Mouse (Mus musculus): ENCODE measurements around the gene Nhsl1. TPM values are rescaled to one million over a fixed set of nuclear protein-coding genes. Genes with fewer than 3 reads are reported as not detected.

Nhsl1 gene
- polyA plus RNA-seq (2016; fragmentation: Nextera tagmentation; extraction: Ambion mirVana): 12.6 and 12.9 TPM in 2 replicates

DNA sequence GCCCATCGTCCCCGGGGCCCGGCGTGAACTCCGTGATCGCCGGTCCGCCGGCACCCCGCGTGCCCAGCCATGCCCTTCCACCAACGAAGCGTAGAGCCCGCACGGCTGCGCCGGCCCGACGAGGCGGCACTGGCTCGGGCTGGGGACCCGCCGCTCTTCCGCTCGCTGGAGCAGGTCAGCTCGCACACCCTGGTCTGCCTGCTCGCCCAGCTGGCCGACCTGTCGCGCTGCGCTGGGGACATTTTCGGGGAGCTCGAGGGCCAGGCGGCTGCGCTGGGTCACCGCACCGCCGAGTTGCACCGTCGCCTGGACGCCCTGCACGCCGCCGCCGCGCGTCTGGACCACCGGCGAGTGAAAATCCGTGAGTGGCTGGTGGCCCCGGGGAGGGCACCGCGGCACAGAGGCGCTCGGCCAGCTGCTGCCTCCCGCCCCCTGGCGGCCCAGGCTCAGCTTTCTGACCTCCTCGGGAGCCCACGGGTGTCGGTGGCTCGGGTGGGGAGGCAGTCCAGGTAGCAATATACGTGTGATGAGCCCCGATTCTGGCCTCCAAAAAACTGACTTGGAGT, at the start of gene Nhsl1:
Nhsl1 (plus strand) TSS at position 70 of the 566 bp plus-strand sequence.
- peak within 1 kb of the TSS; percentile 95 for H3K27ac ChIP-seq (replicated peaks)
- under 1% methylated on average over 63 of the region's 63 CpGs for WGBS
- peaks cover 5% of the 10 kb centered on the region for H3K27me3 ChIP-seq (replicated peaks; ENCODE audit: low read depth, poor library complexity, severe bottlenecking)
- H3K9me3 ChIP-seq: no peaks in the 10 kb centered on the region
- peak; percentile 80 for DNase-seq (ENCODE audit: low spot score)
- H3K4me3 ChIP-seq: peak within 1 kb of the TSS; percentile 87
- no peaks in the 10 kb centered on the region for H3K36me3 ChIP-seq (replicated peaks)
- peaks cover 38% of the 10 kb centered on the region for H3K4me1 ChIP-seq

DNA sequence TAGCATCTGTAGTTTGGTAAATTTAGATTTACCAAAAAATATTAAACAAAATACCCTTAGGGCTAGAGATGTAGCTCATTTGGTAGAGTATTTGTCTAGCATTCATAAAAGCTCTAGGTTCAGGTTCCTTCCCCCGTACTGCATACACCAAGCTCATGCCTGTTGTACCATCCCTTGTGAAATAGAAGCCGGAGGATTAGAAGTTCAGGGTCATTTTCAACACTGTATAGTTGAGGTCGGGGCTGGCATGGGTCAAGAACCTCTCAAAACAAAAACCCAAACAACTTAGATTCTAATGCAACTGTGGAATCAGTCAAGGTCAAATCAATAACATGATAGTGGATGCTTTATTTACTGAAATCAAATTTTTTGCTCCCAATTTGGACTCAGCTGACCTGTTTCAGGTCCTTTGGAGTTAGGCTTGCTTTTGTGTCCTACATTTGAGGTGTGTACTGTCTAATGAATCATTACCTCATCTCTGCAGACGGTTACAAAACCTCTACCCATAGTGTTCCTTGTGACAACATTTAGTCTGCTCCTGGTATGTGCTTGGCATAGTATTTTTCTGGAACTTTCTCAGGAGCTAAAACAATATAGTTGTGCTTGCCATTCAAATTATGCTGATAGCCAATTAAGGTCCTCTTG, 42.6 kb upstream of the Nhsl1 start:
- 83% methylated on average over 4 of the region's 4 CpGs for WGBS
- no peak for DNase-seq (ENCODE audit: low spot score)
- Histone ChIP-seq H3K36me3 (replicated peaks) (no peaks in the 10 kb centered on the region), H3K9me3 (0 out of 2 replicates have a peak, but pooled peaks cover under 1% of the 10 kb centered on the region), H3K27ac (replicated peaks) (no peak overlapping the region), H3K4me3 (no peak overlapping the region), H3K27me3 (replicated peaks; ENCODE audit: low read depth, poor library complexity, severe bottlenecking) (no peaks in the 10 kb centered on the region), H3K4me1 (no peaks in the 10 kb centered on the region)

DNA sequence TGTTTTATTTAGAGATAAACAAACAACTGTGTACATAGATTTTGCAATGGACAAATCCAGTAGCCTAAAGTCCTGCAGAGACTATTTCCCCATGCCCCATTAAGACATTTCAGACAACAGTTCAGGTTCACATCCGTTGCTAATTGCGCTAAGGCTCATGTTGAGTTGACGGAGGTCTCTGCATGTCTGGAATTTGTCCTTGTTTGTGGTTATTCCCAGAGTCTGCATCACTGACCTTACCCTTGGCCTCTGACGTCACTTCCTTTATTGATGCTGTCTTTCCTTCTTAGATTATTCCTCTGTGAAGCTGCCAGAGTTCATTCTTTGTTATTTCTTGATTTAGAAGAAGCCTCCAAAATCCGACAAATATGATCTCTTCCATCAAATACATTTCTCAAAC, 34.8 kb upstream of the Nhsl1 start:
- WGBS: 81% methylated on average over 5 of the region's 5 CpGs
- no peaks in the 10 kb centered on the region for H3K4me1 ChIP-seq
- no peak for DNase-seq (ENCODE audit: low spot score)
- H3K9me3 ChIP-seq: no peaks in the 10 kb centered on the region
- H3K36me3 ChIP-seq (replicated peaks): no peaks in the 10 kb centered on the region
- no peaks in the 10 kb centered on the region for H3K27me3 ChIP-seq (replicated peaks; ENCODE audit: low read depth, poor library complexity, severe bottlenecking)
- H3K27ac ChIP-seq (replicated peaks): no peak overlapping the region
- H3K4me3 ChIP-seq: no peak overlapping the region

DNA sequence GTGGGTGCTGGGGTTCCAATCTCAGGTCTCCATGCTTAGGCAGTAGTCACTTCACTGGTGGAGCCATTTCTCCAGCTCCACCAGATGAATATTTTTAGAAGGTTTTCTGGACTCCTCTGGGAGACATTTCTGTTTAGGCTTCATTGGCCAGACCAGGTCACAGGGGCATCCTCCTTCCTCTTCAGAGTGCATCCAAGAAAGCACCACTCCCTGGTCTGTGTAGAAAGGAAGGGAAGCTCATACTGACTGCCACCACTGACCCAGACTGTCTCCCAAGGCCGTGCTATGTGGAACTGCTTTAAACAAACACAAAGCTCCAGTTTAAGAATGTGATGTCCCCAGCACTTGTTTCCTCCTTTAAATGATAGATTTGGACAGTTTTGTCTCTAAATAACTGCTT, 29.3 kb upstream of the Nhsl1 start:
- no peaks in the 10 kb centered on the region for H3K27me3 ChIP-seq (replicated peaks; ENCODE audit: low read depth, poor library complexity, severe bottlenecking)
- WGBS: 56% methylated on average over 1 of the region's 1 CpGs

DNA sequence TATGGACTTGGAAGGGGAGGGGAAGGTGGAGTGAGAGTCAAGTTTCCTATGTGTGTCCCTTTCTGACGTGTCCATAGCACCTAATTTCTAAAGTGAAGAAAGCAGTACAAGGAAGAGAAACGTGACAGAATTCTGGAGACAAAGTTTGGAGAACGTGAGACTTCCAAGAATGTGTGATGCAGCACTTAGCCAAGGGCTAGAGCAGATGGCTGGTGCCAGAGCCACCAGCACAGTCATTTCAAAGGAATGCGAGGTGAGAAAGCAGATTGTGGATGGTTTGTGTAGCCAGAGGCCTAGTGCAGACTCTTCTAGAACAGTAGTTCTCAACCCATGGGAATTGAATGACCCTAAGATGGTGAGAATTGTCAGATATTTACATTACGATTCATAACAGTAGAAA, 13.7 kb upstream of the Nhsl1 start:
- no peaks in the 10 kb centered on the region for H3K9me3 ChIP-seq
- H3K27ac ChIP-seq (replicated peaks): no peak overlapping the region
- H3K4me1 ChIP-seq: no peaks in the 10 kb centered on the region
- H3K4me3 ChIP-seq: no peak overlapping the region
- DNase-seq (ENCODE audit: low spot score): no peak
- H3K27me3 ChIP-seq (replicated peaks; ENCODE audit: low read depth, poor library complexity, severe bottlenecking): no peaks in the 10 kb centered on the region
- H3K36me3 ChIP-seq (replicated peaks): no peaks in the 10 kb centered on the region
- 80% methylated on average over 5 of the region's 5 CpGs for WGBS

More for the DNA sequence above, 29.3 kb upstream of the Nhsl1 start:
- H3K36me3 ChIP-seq (replicated peaks): no peaks in the 10 kb centered on the region
- H3K4me1 ChIP-seq: no peaks in the 10 kb centered on the region
- no peak overlapping the region for H3K27ac ChIP-seq (replicated peaks)
- H3K4me3 ChIP-seq: no peak overlapping the region
- no peaks in the 10 kb centered on the region for H3K9me3 ChIP-seq
- no peak for DNase-seq (ENCODE audit: low spot score)

DNA sequence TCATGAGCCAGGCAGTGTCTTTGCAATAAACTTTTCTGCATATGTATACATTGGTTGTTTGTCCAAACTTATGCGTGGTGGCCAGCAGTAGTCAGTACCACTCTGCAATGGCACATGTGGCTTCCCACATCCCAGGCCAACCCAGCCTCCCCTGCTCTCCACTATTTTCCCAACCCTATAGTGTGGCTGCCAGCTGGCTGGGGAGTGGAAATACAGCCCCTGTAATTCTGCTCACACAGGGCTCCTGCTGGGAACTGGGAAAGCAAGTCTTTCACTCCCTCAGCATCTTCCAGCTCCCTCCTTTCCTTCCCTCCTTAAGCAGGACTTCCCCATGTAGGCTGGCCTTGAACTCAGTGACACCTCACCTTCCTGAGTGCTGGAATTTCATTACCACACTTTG, 3.7 kb upstream of the Nhsl1 start:
- no peak overlapping the region for H3K4me3 ChIP-seq
- H3K27ac ChIP-seq (replicated peaks): no peak overlapping the region
- peaks cover 5% of the 10 kb centered on the region for H3K27me3 ChIP-seq (replicated peaks; ENCODE audit: low read depth, poor library complexity, severe bottlenecking)
- WGBS: 95% methylated on average over 1 of the region's 1 CpGs
- no peaks in the 10 kb centered on the region for H3K36me3 ChIP-seq (replicated peaks)
- H3K9me3 ChIP-seq: no peaks in the 10 kb centered on the region
- peaks cover 21% of the 10 kb centered on the region for H3K4me1 ChIP-seq
- no peak for DNase-seq (ENCODE audit: low spot score)

DNA sequence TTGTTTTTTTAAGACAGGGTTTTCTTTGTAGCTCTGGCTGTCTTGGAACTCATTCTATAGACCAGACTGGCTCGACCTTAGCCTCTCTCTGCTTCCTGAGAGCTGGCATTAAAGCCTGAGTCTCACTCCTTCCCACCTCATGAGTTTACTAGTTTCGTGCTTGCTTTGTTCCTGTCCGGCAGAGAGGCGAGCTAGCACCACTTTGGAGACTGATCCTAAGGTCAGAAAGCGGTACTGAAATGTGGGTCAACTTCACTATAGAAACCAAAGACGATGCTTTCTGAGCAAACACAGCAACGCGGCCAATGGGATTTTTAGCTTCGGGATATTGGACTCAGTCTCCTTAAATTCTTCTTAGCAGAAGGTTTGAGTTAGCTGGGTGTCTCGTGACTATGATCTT, 1.3 kb upstream of the Nhsl1 start:
- Histone ChIP-seq H3K9me3 (no peaks in the 10 kb centered on the region), H3K27me3 (replicated peaks; ENCODE audit: low read depth, poor library complexity, severe bottlenecking) (peaks cover 5% of the 10 kb centered on the region), H3K4me3 (no peak overlapping the region), H3K27ac (replicated peaks) (no peak overlapping the region), H3K4me1 (peaks cover 26% of the 10 kb centered on the region), H3K36me3 (replicated peaks) (no peaks in the 10 kb centered on the region)
- no peak for DNase-seq (ENCODE audit: low spot score)
- 34% methylated on average over 10 of the region's 10 CpGs for WGBS

DNA sequence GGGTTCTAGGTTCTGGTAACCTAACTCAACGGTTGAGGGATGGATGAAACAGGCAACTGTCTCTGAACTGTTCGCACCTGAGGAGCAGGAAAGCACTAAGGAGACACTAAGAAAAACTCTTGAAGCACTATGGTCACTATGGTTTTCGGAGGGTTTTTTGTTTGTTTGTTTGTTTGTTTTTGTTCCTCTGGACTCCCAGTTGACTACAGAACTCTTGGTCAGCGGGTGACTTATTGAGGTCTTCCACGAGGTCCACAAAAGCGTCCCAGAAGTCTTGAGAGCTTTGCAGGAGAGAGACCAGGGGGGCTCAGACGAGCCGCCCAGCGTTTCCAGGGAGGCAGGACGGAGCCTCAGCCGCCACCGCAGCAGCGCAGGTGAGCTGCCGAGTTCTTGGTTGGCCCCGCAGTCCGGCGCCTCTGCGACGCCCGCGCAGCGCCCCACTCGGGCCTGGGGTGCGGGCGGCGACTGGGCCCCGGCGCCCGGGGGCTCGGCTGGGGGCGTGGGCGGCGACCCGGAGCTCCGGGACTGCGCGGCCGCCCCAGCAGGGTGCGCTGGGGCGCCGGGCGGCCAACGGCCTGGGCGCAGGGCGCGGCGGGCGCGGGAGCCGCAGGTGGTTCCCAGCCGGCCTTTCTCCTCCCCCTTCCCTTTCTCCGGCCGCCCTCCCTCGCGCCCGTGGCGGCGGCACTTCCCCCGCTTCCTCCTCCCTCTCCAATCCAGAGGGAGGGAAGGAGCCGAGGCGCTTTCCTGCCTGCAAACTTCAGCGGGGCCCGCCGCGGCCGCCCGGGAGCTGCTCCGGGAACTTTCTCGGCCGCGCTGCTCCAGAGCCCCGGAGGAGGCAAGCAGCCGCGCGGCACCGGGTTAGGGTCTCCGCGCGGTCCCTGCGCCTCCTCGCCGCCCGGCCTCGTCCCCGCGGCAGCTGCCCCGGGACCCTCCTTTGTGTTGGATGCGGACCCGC, 547 bp upstream of the Nhsl1 start:
- Histone ChIP-seq H3K4me1 (peaks cover 31% of the 10 kb centered on the region), H3K27me3 (replicated peaks; ENCODE audit: low read depth, poor library complexity, severe bottlenecking) (peaks cover 5% of the 10 kb centered on the region), H3K36me3 (replicated peaks) (no peaks in the 10 kb centered on the region), H3K27ac (replicated peaks) (peak overlapping the region; percentile 95), H3K9me3 (no peaks in the 10 kb centered on the region), H3K4me3 (peak overlapping the region; percentile 87)
- WGBS: 1% methylated on average over 81 of the region's 89 CpGs
- peak; percentile 83 for DNase-seq (ENCODE audit: low spot score)

DNA sequence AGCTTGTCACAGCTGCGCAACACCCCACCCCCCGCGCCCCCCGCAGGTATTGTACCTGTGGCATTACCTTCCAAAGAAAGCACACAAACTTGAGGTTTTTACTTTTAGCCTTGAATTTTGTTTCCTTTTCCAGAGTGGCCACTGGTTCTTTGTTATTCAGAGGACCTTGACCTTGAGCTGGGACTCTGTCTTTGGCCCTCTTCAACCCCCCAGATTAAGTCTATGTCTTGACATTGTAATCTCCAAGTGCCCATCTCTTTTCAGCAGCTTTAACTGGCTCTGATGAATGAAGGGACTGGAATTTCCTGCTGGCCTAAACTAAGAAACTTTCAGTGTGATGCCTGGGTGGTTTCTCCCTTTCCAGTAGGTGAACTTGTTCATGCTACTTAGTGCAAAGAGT, 906 bp downstream of the Nhsl1 start:
- 18% methylated on average over 4 of the region's 4 CpGs for WGBS
- peak overlapping the region; percentile 95 for H3K27ac ChIP-seq (replicated peaks)

DNA sequence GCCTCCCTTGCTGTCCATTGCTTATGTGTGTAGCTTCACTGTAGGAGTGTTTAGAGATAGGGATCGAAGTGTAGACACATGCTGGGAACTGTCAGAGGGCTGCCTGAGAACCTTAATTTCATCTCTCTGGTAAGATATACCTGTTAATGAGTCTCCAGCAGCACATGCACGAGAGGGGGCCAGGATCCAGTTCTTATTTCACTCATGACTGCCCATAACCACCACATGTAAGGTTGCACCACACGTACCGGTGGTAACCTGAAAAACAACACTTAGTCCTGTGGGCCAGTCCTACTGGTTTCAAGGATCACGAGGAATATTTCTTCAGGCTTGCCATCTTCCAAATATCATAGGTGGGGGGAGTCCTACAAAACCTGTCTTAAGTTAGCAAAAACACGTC, 3.1 kb downstream of the Nhsl1 start:
- Histone ChIP-seq H3K27ac (replicated peaks) (no peak overlapping the region), H3K9me3 (no peaks in the 10 kb centered on the region), H3K4me3 (no peak overlapping the region), H3K4me1 (peaks cover 38% of the 10 kb centered on the region), H3K36me3 (replicated peaks) (no peaks in the 10 kb centered on the region), H3K27me3 (replicated peaks; ENCODE audit: low read depth, poor library complexity, severe bottlenecking) (peaks cover 3% of the 10 kb centered on the region)
- no peak for DNase-seq (ENCODE audit: low spot score)
- WGBS: 90% methylated on average over 6 of the region's 6 CpGs

More for the DNA sequence above, 906 bp downstream of the Nhsl1 start:
- H3K4me3 ChIP-seq: peak overlapping the region; percentile 87
- no peaks in the 10 kb centered on the region for H3K36me3 ChIP-seq (replicated peaks)
- DNase-seq (ENCODE audit: low spot score): no peak
- peaks cover 38% of the 10 kb centered on the region for H3K4me1 ChIP-seq
- H3K9me3 ChIP-seq: no peaks in the 10 kb centered on the region
- peaks cover 5% of the 10 kb centered on the region for H3K27me3 ChIP-seq (replicated peaks; ENCODE audit: low read depth, poor library complexity, severe bottlenecking)

DNA sequence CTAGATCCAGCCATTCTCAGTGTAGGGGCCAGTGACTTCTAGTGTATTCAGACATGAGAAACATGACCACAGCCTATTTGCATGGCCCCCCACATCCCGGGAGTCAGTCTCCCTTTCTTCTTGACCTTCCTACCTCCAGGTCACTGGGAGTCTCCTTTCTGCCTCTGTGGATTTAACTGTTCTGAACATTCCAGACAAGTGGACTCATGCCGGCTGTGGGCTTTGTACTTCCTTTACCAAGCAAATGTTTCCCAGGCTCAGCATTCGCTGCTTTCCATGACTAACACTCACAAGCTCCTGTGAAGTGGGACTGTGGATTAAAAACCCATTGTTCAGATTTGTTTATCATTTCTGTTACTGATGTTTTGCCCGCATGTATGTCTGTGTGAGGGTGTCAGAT, 4.9 kb downstream of the Nhsl1 start:
- no peak for DNase-seq (ENCODE audit: low spot score)
- no peak overlapping the region for H3K27ac ChIP-seq (replicated peaks)
- H3K36me3 ChIP-seq (replicated peaks): no peaks in the 10 kb centered on the region
- no peaks in the 10 kb centered on the region for H3K9me3 ChIP-seq
- H3K4me1 ChIP-seq: peaks cover 37% of the 10 kb centered on the region
- no peak overlapping the region for H3K4me3 ChIP-seq
- H3K27me3 ChIP-seq (replicated peaks; ENCODE audit: low read depth, poor library complexity, severe bottlenecking): no peaks in the 10 kb centered on the region
- WGBS: 49% methylated on average over 4 of the region's 4 CpGs

DNA sequence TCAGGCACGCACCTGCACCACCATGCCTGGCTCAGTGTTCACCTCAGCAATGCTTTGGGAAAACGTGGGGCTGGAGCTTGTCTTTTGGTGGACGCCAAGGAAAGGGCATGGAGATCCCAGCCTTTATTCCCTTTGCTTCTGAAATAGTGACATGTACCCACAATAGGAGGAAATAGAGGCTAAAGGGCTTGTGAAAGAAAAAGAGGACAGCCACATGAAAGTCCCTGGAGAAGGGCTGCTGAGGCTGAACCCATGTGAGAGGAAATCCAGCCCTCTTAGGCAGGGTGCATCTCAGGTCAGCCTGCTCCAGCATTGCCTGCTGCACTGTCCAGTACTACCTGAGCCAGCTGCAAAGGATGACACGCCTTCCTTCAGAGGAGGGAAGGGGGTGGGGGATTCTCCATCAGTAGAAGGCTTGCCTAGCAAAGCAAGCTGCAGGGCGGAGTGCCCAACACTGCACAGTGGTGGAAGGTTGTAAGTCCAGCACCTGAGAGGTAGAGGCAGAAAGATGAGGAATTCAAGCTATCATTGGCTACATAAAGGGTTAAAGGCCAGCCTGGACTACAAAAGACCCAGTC, 9.6 kb downstream of the Nhsl1 start:
- no peaks in the 10 kb centered on the region for H3K36me3 ChIP-seq (replicated peaks)
- H3K4me1 ChIP-seq: peaks cover 37% of the 10 kb centered on the region
- WGBS: 58% methylated on average over 5 of the region's 5 CpGs
- H3K27me3 ChIP-seq (replicated peaks; ENCODE audit: low read depth, poor library complexity, severe bottlenecking): no peaks in the 10 kb centered on the region
- no peaks in the 10 kb centered on the region for H3K9me3 ChIP-seq
- no peak for DNase-seq (ENCODE audit: low spot score)
- H3K27ac ChIP-seq (replicated peaks): no peak overlapping the region; the same call in 1 of the 2 replicates
- no peak overlapping the region for H3K4me3 ChIP-seq
